Mouse (Mus musculus) E14TG2a.4 (cell line): ENCODE results near the gene Cbx6.
A peak's percentile ranks its signal among the peaks of the same experiment; 100 is the strongest.

ENCODE experiments used
- H3K27me3 ChIP-seq: 2 replicates; pipeline ENCODE4 v1.6.1; 2014; ENCODE audit warnings: low read length, control low read depth; ENCODE audit not compliant: insufficient read depth
- H3K36me3 ChIP-seq: 2 replicates; pipeline ENCODE4 v1.6.1; 2014; ENCODE audit warnings: low read length, control low read depth; ENCODE audit not compliant: insufficient read depth
- H3K4me1 ChIP-seq: replicated peaks from 2 replicates; pipeline ENCODE4 v1.6.1; 2014; ENCODE audit warnings: low read depth, low read length, control low read depth
- H3K4me3 ChIP-seq: replicated peaks from 2 replicates; pipeline ENCODE4 v1.5.1; 2014; ENCODE audit warnings: mild to moderate bottlenecking, low read length
- H3K9me3 ChIP-seq: 2 replicates; pipeline ENCODE4 v1.6.1; 2014; ENCODE audit warnings: low read length, control low read depth
- CTCF ChIP-seq: conservative IDR thresholded peaks from 2 replicates; pipeline ENCODE4 v1.5.1; 2014; ENCODE audit warnings: low read length
- NANOG ChIP-seq: IDR thresholded peaks from 2 replicates; pipeline ENCODE4 v1.6.1; 2014; ENCODE audit warnings: borderline replicate concordance, low read length, mixed read lengths
- POU5F1 ChIP-seq: IDR thresholded peaks from 2 replicates; pipeline ENCODE4 v1.6.1; 2014; ENCODE audit warnings: low read length, borderline replicate concordance

The Cbx6 gene

GRCm38 (mm10) chr15:79873545-79873944 is 39.1 kb upstream of the Cbx6 start:
- peak overlapping the region; percentile 35 for H3K4me3 ChIP-seq
- no peaks in the 10 kb centered on the region for H3K27me3 ChIP-seq
- no peaks in the 10 kb centered on the region for H3K9me3 ChIP-seq
- H3K4me1 ChIP-seq = peaks cover 55% of the 10 kb centered on the region
- no peaks in the 10 kb centered on the region for H3K36me3 ChIP-seq
- TF ChIP-seq NANOG (no peak), CTCF (no peak)

- TF ChIP-seq NANOG = no peak
- TF ChIP-seq CTCF = no peak
- no peak for TF ChIP-seq POU5F1
Observed at GRCm38 (mm10) chr15:79867260-79868002, 32.9 kb upstream of the Cbx6 start.

GRCm38 (mm10) chr15:79859821-79860220 is 25.3 kb upstream of the Cbx6 start:
- TF ChIP-seq NANOG = no peak
- no peak for TF ChIP-seq POU5F1
- TF ChIP-seq CTCF = no peak
- Histone ChIP-seq H3K4me1 (peaks cover 37% of the 10 kb centered on the region), H3K9me3 (no peaks in the 10 kb centered on the region), H3K27me3 (0 out of 2 replicates have a peak, but pooled peaks cover 3% of the 10 kb centered on the region), H3K36me3 (peaks cover 11% of the 10 kb centered on the region), H3K4me3 (no peak overlapping the region)

More at GRCm38 (mm10) chr15:79867260-79868002, 32.9 kb upstream of the Cbx6 start:
- H3K9me3 ChIP-seq = no peaks in the 10 kb centered on the region
- H3K27me3 ChIP-seq = no peaks in the 10 kb centered on the region
- no peaks in the 10 kb centered on the region for H3K36me3 ChIP-seq
- peaks cover 20% of the 10 kb centered on the region for H3K4me1 ChIP-seq
- no peak overlapping the region for H3K4me3 ChIP-seq

GRCm38 (mm10) chr15:79858979-79859378 is 24.5 kb upstream of the Cbx6 start:
- no peak for TF ChIP-seq CTCF
- no peak for TF ChIP-seq NANOG
- no peak for TF ChIP-seq POU5F1
- Histone ChIP-seq H3K4me3 (no peak overlapping the region), H3K9me3 (no peaks in the 10 kb centered on the region), H3K27me3 (0 out of 2 replicates have a peak, but pooled peaks cover 3% of the 10 kb centered on the region), H3K4me1 (peaks cover 44% of the 10 kb centered on the region), H3K36me3 (peaks cover 11% of the 10 kb centered on the region)

GRCm38 (mm10) chr15:79850143-79850542 is 15.7 kb upstream of the Cbx6 start:
- no peaks in the 10 kb centered on the region for H3K27me3 ChIP-seq
- peaks cover 34% of the 10 kb centered on the region for H3K36me3 ChIP-seq
- TF ChIP-seq CTCF (peak; percentile 27), NANOG (no peak)
- H3K9me3 ChIP-seq = peaks cover 7% of the 10 kb centered on the region; the same call in 1 of the 2 replicates
- H3K4me3 ChIP-seq = no peak overlapping the region
- H3K4me1 ChIP-seq = peaks cover 77% of the 10 kb centered on the region

- no peak for TF ChIP-seq POU5F1
- TF ChIP-seq CTCF = no peak
- no peak for TF ChIP-seq NANOG
Observed at GRCm38 (mm10) chr15:79847100-79847499, 12.6 kb upstream of the Cbx6 start.

GRCm38 (mm10) chr15:79845986-79846385 is 11.5 kb upstream of the Cbx6 start:
- Histone ChIP-seq H3K9me3 (peaks cover 7% of the 10 kb centered on the region; the same call in 1 of the 2 replicates), H3K4me3 (peak overlapping the region; percentile 71), H3K27me3 (no peaks in the 10 kb centered on the region), H3K4me1 (peaks cover 67% of the 10 kb centered on the region), H3K36me3 (peaks cover 39% of the 10 kb centered on the region)
- TF ChIP-seq CTCF = no peak
- no peak for TF ChIP-seq POU5F1
- TF ChIP-seq NANOG = no peak

More at GRCm38 (mm10) chr15:79847100-79847499, 12.6 kb upstream of the Cbx6 start:
- peaks cover 49% of the 10 kb centered on the region for H3K36me3 ChIP-seq
- H3K4me3 ChIP-seq = peak overlapping the region; percentile 79
- peaks cover 76% of the 10 kb centered on the region for H3K4me1 ChIP-seq
- no peaks in the 10 kb centered on the region for H3K27me3 ChIP-seq
- peaks cover 7% of the 10 kb centered on the region; the same call in 1 of the 2 replicates for H3K9me3 ChIP-seq

- no peaks in the 10 kb centered on the region for H3K9me3 ChIP-seq
- peaks cover 42% of the 10 kb centered on the region for H3K4me1 ChIP-seq
- no peak for TF ChIP-seq NANOG
- TF ChIP-seq POU5F1 = no peak
- peak overlapping the region; percentile 68 for H3K4me3 ChIP-seq
- peaks cover 14% of the 10 kb centered on the region for H3K27me3 ChIP-seq
- peaks cover 19% of the 10 kb centered on the region for H3K36me3 ChIP-seq
Observed at GRCm38 (mm10) chr15:79842985-79843384, 8.5 kb upstream of the Cbx6 start.

- no peak for TF ChIP-seq NANOG
- no peak for TF ChIP-seq POU5F1
- no peak for TF ChIP-seq CTCF
- Histone ChIP-seq H3K36me3 (peaks cover 17% of the 10 kb centered on the region), H3K4me3 (no peak overlapping the region), H3K4me1 (peaks cover 34% of the 10 kb centered on the region), H3K27me3 (peaks cover 14% of the 10 kb centered on the region), H3K9me3 (no peaks in the 10 kb centered on the region)
Observed at GRCm38 (mm10) chr15:79840281-79840680, 5.8 kb upstream of the Cbx6 start.
